Mouse (Mus musculus): Measurements from ENCODE around the gene Rars.

DNA sequence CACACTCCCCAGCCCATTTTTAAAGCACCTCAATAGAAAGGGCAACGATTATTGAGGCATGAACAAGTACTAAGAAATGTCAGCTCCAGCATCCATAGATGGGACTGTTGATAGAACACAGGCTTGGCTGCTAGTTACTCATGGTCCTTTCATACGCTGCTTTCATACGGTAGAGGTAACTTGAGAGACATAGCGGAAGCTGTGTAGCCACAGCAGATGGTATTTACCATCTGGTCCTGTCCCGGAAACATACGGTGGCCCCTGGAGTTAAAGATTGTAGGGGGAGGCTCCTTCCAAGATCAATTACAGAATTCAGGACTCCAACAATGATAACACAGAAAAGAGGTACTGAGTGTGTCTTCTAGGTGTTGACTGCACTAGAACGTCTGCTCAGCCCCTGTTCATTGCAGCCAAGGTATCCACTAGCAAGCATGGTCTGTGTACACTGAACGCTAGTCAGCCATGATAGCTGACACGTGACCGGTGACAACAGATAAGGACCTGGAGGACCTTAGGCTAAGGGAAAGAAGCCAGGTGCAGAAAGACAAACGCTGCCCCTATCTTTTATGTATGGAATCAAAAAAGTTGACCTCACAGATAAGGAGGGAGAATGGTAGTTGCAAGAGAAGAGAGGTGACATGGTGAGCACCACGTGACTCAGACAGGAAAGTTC is 23.2 kb upstream of the Rars start:
- TF ChIP-seq TAL1 (IDR thresholded peaks at IDR 0.05; ENCODE audit: low read length) (no peak), GATA1 (IDR thresholded peaks at IDR 0.05; ENCODE audit: low read length) (no peak)
